Comparison of ENCODE assay signal across 21 mouse cellular contexts in the genomic region with DNA sequence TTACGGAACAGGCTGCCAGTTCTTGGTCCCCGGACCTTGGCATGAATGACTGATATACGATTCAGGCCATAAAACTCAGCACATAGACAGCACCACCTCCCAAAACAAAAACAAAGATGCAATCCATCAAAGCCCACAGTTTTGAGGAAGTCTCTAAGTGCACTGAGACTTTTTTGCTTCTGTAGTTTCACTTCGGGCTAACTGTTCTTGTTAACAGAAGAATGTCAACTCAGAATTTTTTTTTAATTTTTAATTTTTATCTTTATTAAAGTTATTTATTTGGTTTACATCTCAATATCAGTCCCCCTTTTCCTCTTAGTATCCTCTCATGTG. TPM values are rescaled to one million over a fixed set of nuclear protein-coding genes. Genes with fewer than 3 reads are reported as not detected.
"Had no signal": no experiment of that assay in that cellular context is flagged by ENCODE, and none has a peak within 500 bp of the region (broad histone marks: within the 10 kb centered on the region; RNA-seq: fewer than 3 reads in every experiment).

No protein-coding gene starts in this region.

- H3K4me1 ChIP-seq: intestine, embryonic 15.5 days; limb, embryonic 12.5 days; lung, embryonic 15.5 days; midbrain, embryonic 15.5 days; neural tube, embryonic 13.5 days had no signal

- DNase-seq: kidney, adult 2 months; kidney, postnatal 36 days; layer of hippocampus, adult 9-11 months; liver; liver, embryonic 13.5 days; liver, postnatal 0 days; lung, postnatal 14 days; right cerebral cortex, postnatal 14 days; thymus, adult 18-20 months; thymus, postnatal 14 days had no signal

- H3K9ac ChIP-seq: intestine, embryonic 15.5 days; limb, embryonic 12.5 days; liver, embryonic 13.5 days; liver, postnatal 0 days; lung, embryonic 15.5 days; midbrain, embryonic 15.5 days; neural tube, embryonic 13.5 days had no signal

- ATAC-seq: intestine, embryonic 15.5 days; liver, postnatal 0 days; midbrain, embryonic 15.5 days had no signal

- H3K4me3 ChIP-seq: intestine, embryonic 15.5 days; limb, embryonic 12.5 days; liver, embryonic 13.5 days; lung, embryonic 15.5 days; megakaryocyte, embryonic 14.5 days; midbrain, embryonic 15.5 days; neural tube, embryonic 13.5 days had no signal

- H3K9me3 ChIP-seq: intestine, embryonic 15.5 days; limb, embryonic 12.5 days; liver, embryonic 13.5 days; lung, embryonic 15.5 days; megakaryocyte, embryonic 14.5 days; midbrain, embryonic 15.5 days; neural tube, embryonic 13.5 days had no signal

- H3K27me3 ChIP-seq: intestine, embryonic 15.5 days; limb, embryonic 12.5 days; liver, embryonic 13.5 days; lung, embryonic 15.5 days; megakaryocyte, embryonic 14.5 days; midbrain, embryonic 15.5 days; neural tube, embryonic 13.5 days had no signal

- H3K4me2 ChIP-seq: intestine, embryonic 15.5 days; limb, embryonic 12.5 days; liver, embryonic 13.5 days; lung, embryonic 15.5 days; midbrain, embryonic 11.5 days; midbrain, embryonic 15.5 days; neural tube, embryonic 13.5 days had no signal

- H3K27ac ChIP-seq: intestine, embryonic 15.5 days; limb, embryonic 12.5 days; liver, embryonic 13.5 days; lung, embryonic 15.5 days; midbrain, embryonic 15.5 days; neural tube, embryonic 13.5 days had no signal

- H3K36me3 ChIP-seq: intestine, embryonic 15.5 days; limb, embryonic 12.5 days; liver, embryonic 13.5 days; lung, embryonic 15.5 days; midbrain, embryonic 15.5 days; neural tube, embryonic 13.5 days had no signal

RNA-seq across cellular contexts. Expression of gene Rnase2b, which starts 5.4 kb away (rescaled TPM):
- total RNA-seq: left cerebral cortex, postnatal 36 days; monocyte, adult 5-6 weeks had no signal
- polyA plus RNA-seq: intestine, embryonic 15.5 days; kidney, adult 2 months; limb, embryonic 12.5 days; liver, embryonic 13.5 days; liver, postnatal 0 days; lung, embryonic 15.5 days; midbrain, embryonic 11.5 days; midbrain, embryonic 15.5 days; neural tube, embryonic 13.5 days; stomach, embryonic 14.5 days had no signal

RNA-seq across cellular contexts. Expression of gene Rnase1, which starts 10.1 kb away (rescaled TPM):
- total RNA-seq: monocyte, adult 5-6 weeks had no signal
- polyA plus RNA-seq: limb, embryonic 12.5 days; liver, embryonic 13.5 days; midbrain, embryonic 11.5 days; midbrain, embryonic 15.5 days had no signal

RNA-seq across cellular contexts. Expression of gene Ang2, which starts 42.2 kb away (rescaled TPM):
- total RNA-seq: layer of hippocampus, adult 18-20 months; left cerebral cortex, postnatal 36 days; monocyte, adult 5-6 weeks had no signal
- polyA plus RNA-seq: intestine, embryonic 15.5 days; kidney, adult 2 months; limb, embryonic 12.5 days; liver, embryonic 13.5 days; liver, postnatal 0 days; lung, embryonic 15.5 days; midbrain, embryonic 11.5 days; midbrain, embryonic 15.5 days; neural tube, embryonic 13.5 days; stomach, embryonic 14.5 days had no signal

RNA-seq across cellular contexts. Expression of gene Eddm3b, which starts 42.5 kb away (rescaled TPM):
- total RNA-seq: layer of hippocampus, adult 18-20 months; left cerebral cortex, postnatal 36 days; monocyte, adult 5-6 weeks had no signal
- polyA plus RNA-seq: intestine, embryonic 15.5 days; limb, embryonic 12.5 days; liver, embryonic 13.5 days; lung, embryonic 15.5 days; midbrain, embryonic 11.5 days; midbrain, embryonic 15.5 days; neural tube, embryonic 13.5 days; stomach, embryonic 14.5 days had no signal
